Mouse (Mus musculus): ENCODE measurements around the gene Prkca. TPM values are rescaled to one million over a fixed set of nuclear protein-coding genes. Genes with fewer than 3 reads are reported as not detected.

Gene Prkca
- polyA plus RNA-seq, 1 experiment from 2014 or later: 8.5 TPM

GRCm38 (mm10) chr11:107931721-107932120 is 412.0 kb downstream of the Prkca start:
- no peaks in the 10 kb centered on the region for H3K4me1 ChIP-seq
- H3K36me3 ChIP-seq: no peaks in the 10 kb centered on the region
- H3K9me3 ChIP-seq: no peaks in the 10 kb centered on the region
- H3K4me2 ChIP-seq (replicated peaks): no peak overlapping the region
- WGBS: 85% methylated on average over 7 of the region's 7 CpGs
- H3K4me3 ChIP-seq: no peak overlapping the region
- H3K27ac ChIP-seq: no peak overlapping the region
- H3K27me3 ChIP-seq (replicated peaks): no peaks in the 10 kb centered on the region
- no peak overlapping the region for H3K9ac ChIP-seq
- ATAC-seq (ENCODE audit: low FRiP score, low read depth): no peak

GRCm38 (mm10) chr11:107931288-107931687 is 412.4 kb downstream of the Prkca start:
- Histone ChIP-seq H3K4me2 (replicated peaks) (no peak overlapping the region), H3K27ac (no peak overlapping the region), H3K4me3 (no peak overlapping the region), H3K4me1 (no peaks in the 10 kb centered on the region), H3K9ac (no peak overlapping the region), H3K36me3 (no peaks in the 10 kb centered on the region), H3K27me3 (replicated peaks) (no peaks in the 10 kb centered on the region), H3K9me3 (no peaks in the 10 kb centered on the region)
- 88% methylated on average over 11 of the region's 11 CpGs for WGBS
- no peak for ATAC-seq (ENCODE audit: low FRiP score, low read depth)

- Histone ChIP-seq H3K9ac (no peak overlapping the region), H3K27ac (no peak overlapping the region), H3K27me3 (replicated peaks) (no peaks in the 10 kb centered on the region), H3K4me3 (no peak overlapping the region), H3K4me2 (replicated peaks) (no peak overlapping the region), H3K9me3 (no peaks in the 10 kb centered on the region), H3K36me3 (no peaks in the 10 kb centered on the region), H3K4me1 (no peaks in the 10 kb centered on the region)
- 49% methylated on average over 3 of the region's 3 CpGs for WGBS
- no peak for ATAC-seq (ENCODE audit: low FRiP score, low read depth)
These were observed 414.0 kb downstream of the Prkca start for GRCm38 (mm10) chr11:107929712-107930111.

- H3K4me3 ChIP-seq: no peak overlapping the region
- H3K9me3 ChIP-seq: no peaks in the 10 kb centered on the region
- H3K9ac ChIP-seq: no peak overlapping the region
- peaks cover 12% of the 10 kb centered on the region; the same call in 1 of the 2 replicates for H3K27me3 ChIP-seq (replicated peaks)
- H3K4me1 ChIP-seq: peaks cover 6% of the 10 kb centered on the region; the same call in 1 of the 2 replicates
- H3K36me3 ChIP-seq: no peaks in the 10 kb centered on the region
- ATAC-seq (ENCODE audit: low FRiP score, low read depth): no peak
- 45% methylated on average over 16 of the region's 16 CpGs for WGBS
- no peak overlapping the region for H3K4me2 ChIP-seq (replicated peaks)
- no peak overlapping the region for H3K27ac ChIP-seq
These were observed 423.7 kb downstream of the Prkca start for GRCm38 (mm10) chr11:107919852-107920508.

GRCm38 (mm10) chr11:107917721-107918235 is 425.9 kb downstream of the Prkca start:
- no peak overlapping the region for H3K27ac ChIP-seq
- 50% methylated on average over 9 of the region's 9 CpGs for WGBS
- no peak overlapping the region for H3K4me2 ChIP-seq (replicated peaks)
- H3K9me3 ChIP-seq: no peaks in the 10 kb centered on the region
- no peaks in the 10 kb centered on the region for H3K36me3 ChIP-seq
- peaks cover 28% of the 10 kb centered on the region for H3K27me3 ChIP-seq (replicated peaks)
- no peak for ATAC-seq (ENCODE audit: low FRiP score, low read depth)
- H3K9ac ChIP-seq: no peak overlapping the region
- no peak overlapping the region for H3K4me3 ChIP-seq
- peaks cover 15% of the 10 kb centered on the region for H3K4me1 ChIP-seq

GRCm38 (mm10) chr11:107914634-107915226 is 429.0 kb downstream of the Prkca start, which contains the start of gene Cacng5:
Cacng5 (minus strand) TSS chr11:107915055.
- peaks cover 26% of the 10 kb centered on the region for H3K27me3 ChIP-seq (replicated peaks)
- H3K9ac ChIP-seq: peak within 1 kb of the TSS; percentile 46
- WGBS: 5% methylated on average over 36 of the region's 36 CpGs
- ATAC-seq (ENCODE audit: low FRiP score, low read depth): peak; percentile 83
- H3K4me3 ChIP-seq: peak within 1 kb of the TSS; percentile 40
- no peak within 1 kb of the TSS for H3K27ac ChIP-seq
- peaks cover 15% of the 10 kb centered on the region for H3K4me1 ChIP-seq
- peak within 1 kb of the TSS; percentile 63 for H3K4me2 ChIP-seq (replicated peaks)
- H3K9me3 ChIP-seq: no peaks in the 10 kb centered on the region
- H3K36me3 ChIP-seq: no peaks in the 10 kb centered on the region

GRCm38 (mm10) chr11:107913317-107913716 is 430.4 kb downstream of the Prkca start:
- peaks cover 23% of the 10 kb centered on the region for H3K27me3 ChIP-seq (replicated peaks)
- no peak for ATAC-seq (ENCODE audit: low FRiP score, low read depth)
- 0 out of 2 replicates have a peak overlapping the region, but pooled peaks have one; percentile 9 for H3K4me2 ChIP-seq (replicated peaks)
- H3K9ac ChIP-seq: no peak overlapping the region
- no peak overlapping the region for H3K27ac ChIP-seq
- H3K4me3 ChIP-seq: no peak overlapping the region
- no peaks in the 10 kb centered on the region for H3K36me3 ChIP-seq
- WGBS: 58% methylated on average over 3 of the region's 3 CpGs
- H3K4me1 ChIP-seq: peaks cover 15% of the 10 kb centered on the region
- no peaks in the 10 kb centered on the region for H3K9me3 ChIP-seq

GRCm38 (mm10) chr11:107905364-107905763 is 438.4 kb downstream of the Prkca start:
- H3K36me3 ChIP-seq: no peaks in the 10 kb centered on the region
- 66% methylated on average over 9 of the region's 9 CpGs for WGBS
- no peaks in the 10 kb centered on the region for H3K27me3 ChIP-seq (replicated peaks)
- H3K4me3 ChIP-seq: no peak overlapping the region
- H3K4me1 ChIP-seq: peaks cover 8% of the 10 kb centered on the region; the same call in 1 of the 2 replicates
- ATAC-seq (ENCODE audit: low FRiP score, low read depth): peak; percentile 53; the same call in 1 of the 2 replicates
- H3K4me2 ChIP-seq (replicated peaks): no peak overlapping the region
- H3K9me3 ChIP-seq: no peaks in the 10 kb centered on the region
- no peak overlapping the region for H3K27ac ChIP-seq
- H3K9ac ChIP-seq: no peak overlapping the region

GRCm38 (mm10) chr11:107903966-107904605 is 439.6 kb downstream of the Prkca start:
- no peak overlapping the region for H3K9ac ChIP-seq
- no peak overlapping the region for H3K27ac ChIP-seq
- H3K4me3 ChIP-seq: no peak overlapping the region
- no peak overlapping the region for H3K4me2 ChIP-seq (replicated peaks)
- H3K4me1 ChIP-seq: peaks cover 8% of the 10 kb centered on the region; the same call in 1 of the 2 replicates
- no peaks in the 10 kb centered on the region for H3K9me3 ChIP-seq
- ATAC-seq (ENCODE audit: low FRiP score, low read depth): no peak
- 49% methylated on average over 4 of the region's 4 CpGs for WGBS
- no peaks in the 10 kb centered on the region for H3K36me3 ChIP-seq
- H3K27me3 ChIP-seq (replicated peaks): no peaks in the 10 kb centered on the region

GRCm38 (mm10) chr11:107900470-107900869 is 443.3 kb downstream of the Prkca start:
- no peak for ATAC-seq (ENCODE audit: low FRiP score, low read depth)
- Histone ChIP-seq H3K27me3 (replicated peaks) (no peaks in the 10 kb centered on the region), H3K4me1 (peaks cover 9% of the 10 kb centered on the region; the same call in 1 of the 2 replicates), H3K9me3 (no peaks in the 10 kb centered on the region), H3K27ac (no peak overlapping the region), H3K36me3 (no peaks in the 10 kb centered on the region), H3K4me3 (no peak overlapping the region), H3K4me2 (replicated peaks) (no peak overlapping the region), H3K9ac (no peak overlapping the region)
- WGBS: 42% methylated on average over 4 of the region's 4 CpGs

- Histone ChIP-seq H3K4me1 (peaks cover 6% of the 10 kb centered on the region; the same call in 1 of the 2 replicates), H3K36me3 (no peaks in the 10 kb centered on the region), H3K27ac (no peak overlapping the region), H3K4me2 (replicated peaks) (no peak overlapping the region), H3K4me3 (no peak overlapping the region), H3K9me3 (no peaks in the 10 kb centered on the region), H3K27me3 (replicated peaks) (no peaks in the 10 kb centered on the region), H3K9ac (no peak overlapping the region)
- no peak for ATAC-seq (ENCODE audit: low FRiP score, low read depth)
- WGBS: 59% methylated on average over 2 of the region's 2 CpGs
These were observed 445.0 kb downstream of the Prkca start for GRCm38 (mm10) chr11:107898698-107899097.

- Histone ChIP-seq H3K4me3 (no peak overlapping the region), H3K9ac (no peak overlapping the region), H3K27ac (no peak overlapping the region), H3K4me2 (replicated peaks) (no peak overlapping the region), H3K9me3 (no peaks in the 10 kb centered on the region), H3K36me3 (no peaks in the 10 kb centered on the region), H3K27me3 (replicated peaks) (no peaks in the 10 kb centered on the region), H3K4me1 (peaks cover 6% of the 10 kb centered on the region; the same call in 1 of the 2 replicates)
- ATAC-seq (ENCODE audit: low FRiP score, low read depth): no peak
- WGBS: 62% methylated on average over 4 of the region's 4 CpGs
These were observed 448.1 kb downstream of the Prkca start for GRCm38 (mm10) chr11:107895635-107896034.

All from neural tube, embryonic 12.5 days (tissue).